Mouse (Mus musculus) lung, embryonic 16.5 days (tissue): ENCODE measurements at regions not wholly inside any gene's neighbourhood (a gene's known extent, or its start where the extent isn't known, plus 50 kb on each side); places are given as distances from the start of the nearest gene placed in this dataset.

Experiments used
- ATAC-seq: fragments of 200-750 bp; cut with Nextera tagmentation; 2 replicates; pipeline ENCODE4 v1.8.0; 2017; ENCODE audit warnings: low read depth, mild to moderate bottlenecking, moderate library complexity
- H3K27ac ChIP-seq: fragments of 300-500 bp; sonication (generic); 2 replicates; pipeline ENCODE4 v1.5.1; 2014; ENCODE audit warnings: mild to moderate bottlenecking, control low read depth, low read length
- H3K27me3 ChIP-seq: fragments of 300-500 bp; sonication (generic); 2 replicates; pipeline ENCODE4 v1.6.1; 2014; ENCODE audit warnings: low read depth, low read length, mixed read lengths; ENCODE audit not compliant: control insufficient read depth, insufficient read depth
- H3K36me3 ChIP-seq: fragments of 300-500 bp; sonication (generic); 2 replicates; pipeline ENCODE4 v1.6.1; 2014; ENCODE audit warnings: low read length; ENCODE audit not compliant: control insufficient read depth, insufficient read depth
- H3K4me1 ChIP-seq: fragments of 300-500 bp; sonication (generic); replicated peaks from 2 replicates; pipeline ENCODE4 v1.6.1; 2014; ENCODE audit warnings: low read length, mixed read lengths; ENCODE audit not compliant: control insufficient read depth, insufficient read depth
- H3K4me2 ChIP-seq: fragments of 300-500 bp; sonication (generic); 2 replicates; pipeline ENCODE4 v1.6.1; 2014; ENCODE audit warnings: low read depth, low read length, control low read depth
- H3K4me3 ChIP-seq: fragments of 300-500 bp; sonication (generic); 2 replicates; pipeline ENCODE4 v1.5.1; 2014; ENCODE audit warnings: mild to moderate bottlenecking, low read length, control low read depth
- H3K9ac ChIP-seq: fragments of 300-500 bp; sonication (generic); 2 replicates; pipeline ENCODE4 v1.6.1; 2014; ENCODE audit warnings: low read length, control low read depth
- H3K9me3 ChIP-seq: fragments of 300-500 bp; sonication (generic); 2 replicates; pipeline ENCODE4 v1.6.1; 2016; ENCODE audit warnings: low read length; ENCODE audit not compliant: control insufficient read depth
- WGBS: fragments of 180-500 bp; shearing (Covaris S2); extraction: QIAGEN DNeasy Blood & Tissue Kit; methylation state at CpG from one replicate; pipeline ENCODE4 v1.1.7; 2014; 5-methylcytosine and 5-hydroxymethylcytosine counted together

DNA sequence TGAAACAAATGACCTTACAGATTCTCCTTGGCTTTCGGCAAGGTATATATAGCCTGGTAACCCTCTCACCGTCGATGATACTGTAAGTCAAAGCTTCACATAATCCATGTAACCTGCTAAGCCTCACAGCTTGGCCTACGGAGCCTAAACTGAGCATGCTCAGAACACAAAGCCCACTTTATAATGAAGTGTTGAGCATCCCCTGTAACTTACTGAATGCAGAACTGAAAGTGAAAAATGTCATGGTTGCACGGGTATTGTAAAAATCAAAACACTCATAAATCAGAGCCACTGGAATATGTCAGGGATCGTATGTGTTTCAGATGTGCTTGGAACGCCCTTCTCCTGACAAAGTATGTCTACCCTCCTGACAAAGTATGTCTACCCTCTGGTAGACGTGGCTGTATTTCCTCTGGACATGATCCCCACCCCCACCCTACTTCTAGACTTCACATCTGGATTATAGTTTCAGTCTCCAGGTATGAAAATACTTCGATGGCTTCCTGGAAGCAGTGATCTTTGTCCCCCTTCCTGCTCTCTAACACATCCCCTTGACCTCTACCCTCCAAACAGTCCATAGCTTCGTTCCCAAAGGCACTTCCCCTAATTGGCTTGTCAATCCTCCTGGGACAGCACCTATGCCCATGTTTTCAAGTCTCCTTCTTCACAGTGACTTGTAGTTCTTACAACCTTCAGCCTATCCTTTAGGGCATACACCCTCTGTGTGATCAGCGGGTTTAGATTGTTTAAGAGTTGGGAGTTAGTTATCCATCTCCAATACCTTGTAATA is 54.5 kb upstream of the Lta4h start:
- ATAC-seq: no peak
- WGBS: 67% methylated on average over 11 of the region's 11 CpGs

DNA sequence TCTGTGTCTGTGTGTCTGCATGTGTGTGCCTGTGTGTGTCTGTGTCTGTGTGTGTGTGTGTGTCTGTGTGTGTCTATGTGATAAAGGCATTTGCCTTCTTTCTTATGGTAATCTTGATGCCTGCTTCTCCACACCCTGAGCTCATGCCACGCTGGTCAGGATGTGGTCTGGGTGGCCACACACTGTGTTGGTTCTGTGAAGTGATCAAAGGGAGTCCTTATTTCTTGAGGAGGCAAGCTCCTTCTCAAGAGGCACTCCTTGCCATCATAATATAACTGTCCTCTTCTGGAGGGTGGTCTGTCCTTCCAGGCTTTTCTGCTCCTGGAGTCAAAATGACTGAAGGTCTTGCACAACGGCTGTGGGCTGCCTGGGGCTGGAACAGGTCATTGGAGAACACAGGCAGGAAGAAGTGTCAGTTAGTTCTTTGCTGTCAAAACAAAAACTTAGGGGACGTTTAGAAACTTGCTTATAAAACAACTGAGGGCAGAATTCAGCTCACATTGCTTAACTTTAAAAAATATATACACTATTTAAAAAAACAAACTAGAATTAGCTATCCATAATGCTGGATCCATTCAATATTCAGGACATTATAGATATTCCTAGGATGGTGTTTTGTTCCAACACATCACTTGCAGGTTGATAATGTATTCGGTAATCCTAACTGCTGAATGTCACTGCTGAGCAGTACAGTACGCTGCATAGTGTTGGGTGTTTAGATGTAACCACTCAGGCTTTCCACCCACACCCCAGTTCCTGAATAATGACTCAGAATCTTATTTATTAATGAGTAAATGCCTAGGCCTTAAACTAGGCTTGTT is 50.3 kb upstream of the Lta4h start:
- Histone ChIP-seq H3K9ac (no peak overlapping the region), H3K9me3 (no peaks in the 10 kb centered on the region), H3K27me3 (no peaks in the 10 kb centered on the region), H3K27ac (no peak overlapping the region), H3K4me1 (no peaks in the 10 kb centered on the region), H3K4me2 (no peak overlapping the region), H3K36me3 (no peaks in the 10 kb centered on the region), H3K4me3 (no peak overlapping the region)
- 46% methylated on average over 5 of the region's 5 CpGs for WGBS
- ATAC-seq: no peak

More for the DNA sequence above, 54.5 kb upstream of the Lta4h start:
- Histone ChIP-seq H3K27ac (no peak overlapping the region), H3K36me3 (no peaks in the 10 kb centered on the region), H3K9ac (no peak overlapping the region), H3K27me3 (no peaks in the 10 kb centered on the region), H3K4me1 (no peaks in the 10 kb centered on the region), H3K4me3 (no peak overlapping the region), H3K9me3 (no peaks in the 10 kb centered on the region), H3K4me2 (no peak overlapping the region)
